Mouse (Mus musculus) cerebellum, adult 11 months (tissue): ENCODE results near the gene Msh5.
"Not testable (repeated sequence)": the region's sequence is repeated elsewhere in the genome, so short reads cannot be mapped to it uniquely, and the experiment has no call there.

Experiments used
- DNase-seq: peaks from one replicate; pipeline ENCODE4 v3.0.0; 2022

The Msh5 gene

DNA sequence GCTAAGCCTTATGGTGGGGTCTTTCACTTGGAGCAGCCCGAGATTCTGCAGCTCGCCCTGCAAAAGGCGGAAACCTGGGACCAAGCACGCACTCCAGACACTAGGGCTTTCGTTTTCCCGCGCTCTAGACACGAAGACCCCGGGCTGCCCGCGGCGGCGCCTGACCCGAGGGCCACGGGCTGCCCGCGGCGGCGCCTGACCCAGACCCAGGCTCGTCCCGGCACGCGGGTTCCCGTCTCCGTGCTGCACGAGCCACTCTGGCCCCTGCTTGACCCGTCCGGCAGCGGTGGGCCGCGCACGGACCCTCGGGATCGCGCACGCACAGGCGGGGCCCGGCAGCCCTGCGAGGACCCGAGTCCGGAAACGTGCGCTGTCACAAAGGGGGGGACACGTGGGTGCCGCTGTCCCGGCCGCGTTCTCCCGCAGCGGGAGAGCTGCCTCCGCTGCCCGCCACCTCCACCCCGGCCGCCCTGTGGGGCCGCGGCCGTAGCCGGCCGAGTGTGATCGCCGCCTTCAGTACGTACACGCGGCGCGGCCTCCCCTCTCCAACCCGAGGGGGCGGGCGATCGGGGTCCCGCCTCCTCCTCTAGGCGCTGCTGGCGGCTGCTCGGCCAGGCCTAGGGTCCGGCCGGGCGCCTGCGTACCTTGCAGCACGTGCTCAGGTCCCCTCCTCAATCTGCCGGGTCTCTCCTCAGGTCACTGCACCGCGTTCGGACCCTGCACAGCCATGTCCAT, 45.7 kb downstream of the Msh5 start, which contains the start of gene Vars:
Gene Vars, plus strand, starts transcription at position 271 of the 735 bp plus-strand sequence.
- peak; percentile 78 for DNase-seq

DNA sequence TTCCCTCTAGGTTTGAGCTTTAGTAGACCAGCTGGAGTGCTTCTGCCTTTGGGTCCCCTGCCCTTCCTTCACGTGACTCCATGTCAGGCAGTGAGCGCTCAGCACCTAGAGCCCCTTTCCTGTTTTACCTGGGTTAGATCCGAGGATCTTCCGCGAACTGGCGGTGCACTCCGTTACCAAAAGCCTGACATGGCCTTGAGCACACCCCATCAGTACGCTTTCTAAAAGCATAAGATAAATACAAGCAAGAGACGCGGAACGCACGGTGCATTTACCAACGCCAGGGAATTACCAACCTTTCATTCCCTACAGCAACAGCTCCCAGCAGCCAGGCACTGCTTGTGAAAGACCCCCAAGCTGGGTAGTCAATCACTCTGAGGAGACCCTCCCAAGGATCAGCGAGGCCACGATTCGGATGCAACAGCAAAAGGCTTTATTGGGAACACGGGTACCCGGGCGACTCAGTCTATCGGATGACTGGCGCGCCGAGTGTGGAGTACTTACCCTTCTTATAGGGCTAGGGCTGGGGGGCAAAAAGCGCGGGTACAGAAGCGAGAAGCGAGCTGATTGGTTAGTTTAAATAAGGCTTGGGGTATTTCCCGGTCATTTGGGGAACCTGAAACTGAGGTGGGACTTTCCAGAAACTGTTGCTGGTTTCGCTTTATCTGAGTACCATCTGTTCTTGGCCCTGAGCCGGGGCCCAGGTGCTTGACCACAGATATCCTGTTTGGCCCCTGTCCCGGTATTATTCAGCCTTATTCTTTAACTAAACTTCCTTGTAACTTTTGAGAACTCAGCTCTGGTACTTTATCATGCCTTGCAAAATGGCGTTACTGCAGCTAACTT, 46.5 kb downstream of the Msh5 start:
- not testable (repeated sequence) for DNase-seq

DNA sequence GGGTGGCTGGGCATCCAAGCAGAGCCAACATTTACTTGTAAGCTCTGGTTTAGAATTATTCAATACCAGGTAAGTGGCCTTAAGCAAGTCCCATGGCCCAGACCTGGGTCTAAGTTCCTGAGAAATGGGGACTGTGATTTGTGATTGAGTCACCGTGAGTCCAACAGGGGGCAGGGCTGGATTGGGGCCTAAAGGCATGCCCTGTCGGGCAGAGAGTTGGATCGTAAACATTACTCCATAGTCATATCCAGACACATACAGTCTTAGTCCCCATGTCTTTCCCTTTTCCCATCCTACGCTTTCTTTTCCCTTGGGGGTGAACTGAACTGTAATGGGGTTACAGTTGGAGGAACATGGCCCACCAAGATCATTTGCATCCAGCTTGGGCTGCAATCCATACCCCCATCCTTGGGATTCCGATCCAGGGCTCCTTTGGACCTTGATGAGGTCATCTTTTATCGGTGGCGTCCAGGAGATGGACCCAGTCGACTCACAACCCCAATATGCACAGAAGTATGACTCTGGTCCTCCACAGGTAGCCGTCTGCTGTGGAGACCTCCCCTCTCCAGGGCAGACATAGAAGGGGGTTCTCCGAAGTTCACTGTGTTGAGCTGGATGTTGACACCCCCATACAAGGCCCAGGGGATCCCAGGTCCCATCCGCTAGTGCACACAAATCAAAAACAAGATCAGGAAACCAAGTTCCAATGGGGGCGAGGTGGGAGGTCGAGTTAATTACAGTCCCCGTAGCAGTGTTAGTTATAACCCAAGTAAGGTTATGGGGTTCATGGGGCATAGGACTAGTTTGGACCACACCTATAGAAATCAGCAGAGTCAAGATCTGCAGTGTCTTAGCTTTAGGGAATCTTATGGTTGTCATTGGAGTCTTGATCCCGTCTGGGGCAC, 47.8 kb downstream of the Msh5 start:
- no peak for DNase-seq

DNA sequence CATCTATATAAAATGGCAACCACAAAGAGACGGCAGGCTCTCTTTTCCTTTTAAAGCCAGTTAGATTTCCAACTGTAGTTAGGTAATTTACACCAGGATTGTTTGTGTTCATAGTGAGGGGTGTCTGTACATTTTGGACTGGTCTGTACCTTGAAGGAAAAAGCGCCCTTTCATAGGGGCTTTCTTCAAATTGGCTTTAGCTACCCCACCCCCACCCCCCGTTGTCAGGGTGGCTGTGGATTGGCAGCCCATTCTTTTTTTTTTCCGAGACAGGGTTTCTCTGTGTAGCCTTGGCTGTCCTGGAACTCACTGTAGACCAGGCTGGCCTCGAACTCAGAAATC, 49.4 kb downstream of the Msh5 start:
- no peak for DNase-seq

DNA sequence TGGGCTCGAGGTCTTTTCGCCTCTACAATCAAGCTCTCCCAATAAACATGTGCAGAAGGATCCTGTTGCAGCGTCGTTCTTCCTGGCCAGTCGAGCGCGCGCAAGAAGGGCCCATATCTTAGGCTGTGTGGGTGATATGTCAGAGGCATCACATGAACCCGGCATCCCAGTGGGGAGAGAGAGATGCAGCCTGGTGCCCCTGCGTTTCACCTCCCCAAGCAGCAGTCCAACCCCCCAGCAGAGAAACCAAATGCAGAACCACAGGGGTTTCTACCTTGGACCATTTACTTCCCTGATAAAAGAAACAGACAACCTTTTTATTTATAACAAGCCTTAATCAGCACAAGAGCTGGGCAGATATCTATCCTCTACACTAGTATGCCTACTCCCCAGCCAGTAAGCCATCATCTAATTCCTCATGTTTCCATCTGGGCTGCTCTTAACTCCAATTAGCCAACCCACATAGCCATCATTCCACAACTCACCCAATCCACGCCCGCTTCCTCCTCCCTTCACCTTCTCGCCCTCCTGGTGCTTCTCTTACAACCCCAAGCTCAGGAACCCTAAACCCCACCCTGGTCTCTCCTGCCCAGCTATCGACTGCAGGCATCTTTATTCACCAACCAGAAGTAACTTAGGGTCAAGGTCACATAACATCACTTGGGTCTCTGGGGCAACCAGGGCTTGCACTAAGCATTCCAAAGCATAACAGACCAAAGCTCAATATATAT, 50.0 kb downstream of the Msh5 start:
- DNase-seq: no peak

DNA sequence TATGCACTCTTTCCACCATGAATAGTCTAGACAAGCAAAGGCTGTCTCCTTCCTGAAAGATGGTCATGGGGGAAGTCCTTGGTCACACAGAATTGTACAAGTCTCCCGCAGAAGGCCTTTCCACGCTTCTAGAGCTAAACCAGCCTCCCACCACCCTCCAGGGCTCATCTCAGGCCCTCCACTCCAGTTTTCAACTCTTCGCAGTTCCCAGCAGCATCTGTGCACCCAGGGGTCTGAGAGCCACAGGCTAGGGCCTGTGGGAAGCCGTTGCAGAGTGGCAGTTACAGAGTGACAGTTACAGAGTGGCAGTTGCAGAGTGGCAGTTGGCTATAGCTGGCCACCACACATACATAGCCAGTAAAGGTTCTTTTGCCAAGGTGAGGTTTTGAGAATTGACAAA, 50.6 kb downstream of the Msh5 start:
- DNase-seq: not testable (repeated sequence)

DNA sequence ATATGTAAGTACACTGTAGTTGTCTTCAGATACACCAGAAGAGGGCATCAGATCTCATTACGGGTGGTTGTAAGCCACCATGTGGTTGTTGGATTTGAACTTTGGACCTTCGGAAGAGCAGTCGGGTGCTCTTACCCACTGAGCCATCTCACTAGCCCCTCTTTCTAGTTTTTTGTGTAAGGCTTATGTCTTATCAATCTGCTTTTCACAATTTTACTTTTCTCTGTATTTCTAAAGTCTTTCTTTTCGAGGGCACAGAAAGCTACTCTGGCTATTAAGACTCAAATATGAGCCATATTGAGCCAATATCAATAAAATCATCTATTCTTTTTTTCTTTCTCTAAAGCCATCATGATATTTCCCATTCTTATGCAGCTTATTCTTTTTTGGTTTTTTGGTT, 51.4 kb downstream of the Msh5 start:
- DNase-seq: not testable (repeated sequence)

DNA sequence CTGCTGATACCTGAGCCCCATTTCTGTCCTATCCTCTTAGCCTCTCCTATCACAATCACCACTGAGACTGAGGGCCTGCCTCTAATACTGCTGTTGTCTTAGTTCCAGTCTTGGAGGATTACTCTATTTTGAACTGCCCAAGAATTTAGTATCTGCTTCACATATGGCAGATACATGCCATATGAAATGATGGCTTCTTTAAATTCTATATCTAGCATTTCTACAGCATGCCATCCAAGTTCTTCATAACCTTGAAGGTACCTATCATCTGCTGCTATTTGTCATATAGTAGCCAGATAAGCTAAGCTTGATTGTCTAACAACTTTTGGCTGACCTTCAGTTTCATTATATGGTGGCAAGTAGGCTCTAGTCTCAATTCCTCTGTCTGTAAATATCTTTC, 51.8 kb downstream of the Msh5 start:
- no peak for DNase-seq

DNA sequence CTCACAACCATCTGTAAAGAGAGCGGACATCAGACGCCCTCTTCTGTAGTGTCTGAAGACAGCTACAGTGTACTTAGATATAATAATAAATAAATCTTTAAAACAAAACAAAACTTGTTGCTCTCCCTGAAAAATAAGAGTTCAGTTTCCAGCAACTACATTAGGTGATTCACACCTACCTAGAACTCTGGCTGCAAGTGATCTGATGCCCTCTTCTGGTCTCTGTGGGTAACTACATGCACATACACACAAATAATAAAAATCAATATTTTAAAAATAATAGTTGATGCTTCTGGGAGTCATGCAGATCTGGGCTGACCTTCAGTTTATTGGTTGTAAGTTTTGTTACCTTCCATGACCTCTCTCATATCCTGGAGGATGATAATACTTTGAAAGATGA, 62.3 kb downstream of the Msh5 start:
- DNase-seq: no peak

DNA sequence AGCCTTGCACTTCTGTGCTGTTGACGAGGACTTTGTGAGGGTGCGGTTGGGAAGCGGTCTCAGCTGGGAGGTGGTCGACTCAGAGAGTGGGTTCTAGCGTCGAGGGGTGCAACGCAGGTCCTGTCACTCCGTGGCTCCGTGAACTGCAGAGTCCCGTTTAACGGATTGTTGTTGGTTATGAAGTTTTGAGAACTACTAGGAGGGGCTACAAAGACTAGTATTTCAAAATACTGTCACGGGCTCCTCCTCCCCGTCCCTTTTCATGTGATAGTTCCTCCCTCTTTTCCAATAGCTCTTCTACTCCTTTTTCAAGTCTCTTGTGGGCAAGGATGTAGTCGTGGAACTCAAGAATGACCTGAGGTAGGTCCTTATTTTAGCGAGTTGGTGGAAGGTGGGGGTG, 64.2 kb downstream of the Msh5 start:
- no peak for DNase-seq

DNA sequence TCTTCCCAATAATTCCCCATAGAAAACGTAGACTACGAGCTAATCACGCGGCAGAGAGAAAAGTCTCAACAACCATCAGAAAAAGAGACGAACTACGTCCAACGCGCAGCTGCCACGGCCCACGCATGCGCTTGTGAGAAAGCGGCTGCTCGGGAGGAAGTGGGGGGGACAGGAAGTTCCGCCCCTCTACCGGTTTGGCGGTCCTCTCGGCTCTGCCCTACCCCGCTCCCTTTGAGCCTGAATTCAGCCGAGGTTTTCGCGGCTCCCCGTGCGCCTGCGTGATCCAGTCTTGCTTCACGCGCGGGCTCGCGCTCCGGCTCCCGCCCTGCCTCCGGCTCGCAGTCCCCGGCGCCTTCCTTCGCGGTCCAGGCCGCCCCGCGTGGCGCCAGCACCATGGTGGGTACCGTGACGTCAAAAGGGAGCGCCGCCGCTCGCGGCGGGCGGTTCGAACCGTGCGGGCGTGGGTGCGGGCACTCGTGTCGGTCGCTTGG, 64.8 kb downstream of the Msh5 start, which contains the start of gene Lsm2:
Gene Lsm2, plus strand, starts transcription at position 173 of the 491 bp plus-strand sequence.
- DNase-seq: peak; percentile 87

DNA sequence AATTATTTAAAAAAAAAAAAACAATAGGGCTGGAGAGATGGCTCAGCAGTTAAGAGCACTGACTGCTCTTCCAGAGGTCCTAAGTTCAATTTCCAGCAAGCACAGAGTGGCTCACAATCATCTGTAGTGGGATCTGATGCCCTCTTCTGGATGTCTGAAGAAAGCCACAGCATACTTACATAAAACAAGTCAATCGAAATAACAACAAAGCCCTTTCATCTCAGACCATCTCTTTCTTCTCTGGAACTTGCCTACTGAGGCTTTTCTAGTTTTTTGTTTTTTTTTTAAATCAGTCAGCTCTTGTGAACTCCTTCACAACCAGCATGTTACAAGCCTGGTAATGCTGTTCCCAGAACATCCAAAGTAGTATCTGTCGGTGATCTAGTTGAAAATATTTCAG, 65.9 kb downstream of the Msh5 start:
- DNase-seq: no peak

DNA sequence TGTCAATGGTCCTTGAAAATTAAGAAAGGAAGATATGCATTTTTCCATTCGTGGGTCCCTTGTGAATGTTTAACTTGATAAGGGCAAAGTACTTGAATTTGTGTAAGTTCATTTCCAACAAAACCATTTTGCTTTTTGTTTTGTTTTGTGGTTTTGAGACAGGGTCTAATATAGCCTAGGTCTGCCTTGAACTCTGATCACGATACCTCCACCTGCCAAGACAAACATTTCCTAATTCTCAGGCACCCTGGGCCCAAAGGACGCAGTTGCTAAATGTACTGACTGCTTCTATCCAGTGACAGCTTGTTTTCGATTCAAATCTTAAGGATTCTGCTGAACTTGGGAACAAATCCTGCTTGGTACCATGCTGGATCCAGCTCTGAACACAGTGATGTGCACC, 66.9 kb downstream of the Msh5 start:
- DNase-seq: no peak
